Mouse (Mus musculus) testis, postnatal 10 days (tissue): ENCODE data around the gene Amh.

Experiments used
- DNase-seq: peaks from one replicate; pipeline ENCODE4 v3.0.0; 2021; ENCODE audit warnings: low spot score

The Amh gene

GRCm38 (mm10) chr10:80787517-80787916, 17.5 kb upstream of the Amh start:
- no peak for DNase-seq

GRCm38 (mm10) chr10:80790761-80791404, 14.2 kb upstream of the Amh start:
- DNase-seq, result no peak

GRCm38 (mm10) chr10:80791476-80792174, 13.4 kb upstream of the Amh start:
- no peak for DNase-seq

GRCm38 (mm10) chr10:80792175-80793032, 12.6 kb upstream of the Amh start:
- peak; percentile 66 for DNase-seq

- no peak for DNase-seq
Measured at GRCm38 (mm10) chr10:80793033-80793784, 11.8 kb upstream of the Amh start.

GRCm38 (mm10) chr10:80793803-80794202, 11.2 kb upstream of the Amh start:
- no peak for DNase-seq

- no peak for DNase-seq
Measured at GRCm38 (mm10) chr10:80794750-80795149, 10.3 kb upstream of the Amh start.

GRCm38 (mm10) chr10:80796307-80796848, 8.7 kb upstream of the Amh start:
- no peak for DNase-seq

GRCm38 (mm10) chr10:80797186-80798149, 7.6 kb upstream of the Amh start:
- no peak for DNase-seq

GRCm38 (mm10) chr10:80798150-80799006, 6.7 kb upstream of the Amh start, which contains the start of the genes Sf3a2 and Plekhj1:
TSS of gene Sf3a2 (plus strand) at chr10:80798198.
TSS of gene Plekhj1 (minus strand) at chr10:80798626.
- DNase-seq, result peak; percentile 97

GRCm38 (mm10) chr10:80799070-80799566, 5.9 kb upstream of the Amh start:
- no peak for DNase-seq

- DNase-seq, result peak; percentile 78
Measured at GRCm38 (mm10) chr10:80802204-80802912, 2.7 kb upstream of the Amh start.

- no peak for DNase-seq
Measured at GRCm38 (mm10) chr10:80802996-80803395, 2.0 kb upstream of the Amh start.

- no peak for DNase-seq
Measured at GRCm38 (mm10) chr10:80804340-80804739, 703 bp upstream of the Amh start.

GRCm38 (mm10) chr10:80805322-80805721, 279 bp downstream of the Amh start:
- no peak for DNase-seq

- peak; percentile 96 for DNase-seq
Measured at GRCm38 (mm10) chr10:80805925-80806324, 882 bp downstream of the Amh start.

GRCm38 (mm10) chr10:80806341-80807056, 1.5 kb downstream of the Amh start:
- no peak for DNase-seq

- DNase-seq, result peak; percentile 78
Measured at GRCm38 (mm10) chr10:80807057-80807627, 2.1 kb downstream of the Amh start.
